Mouse (Mus musculus) myocyte (in vitro differentiated cells): ENCODE measurements around the gene Tln2. TPM values are rescaled to one million over a fixed set of nuclear protein-coding genes. Genes with fewer than 3 reads are reported as not detected.

Source experiments
- H3K27me3 ChIP-seq: one replicate; pipeline ENCODE4 v1.6.1; 2011; ENCODE audit not compliant: control insufficient read depth, insufficient read depth, insufficient read length
- H3K36me3 ChIP-seq: one replicate; pipeline ENCODE4 v1.6.1; 2011; ENCODE audit not compliant: control insufficient read depth, insufficient read depth
- H3K4me2 ChIP-seq: one replicate; pipeline ENCODE4 v1.6.1; 2011; ENCODE audit warnings: low read depth, control low read depth
- H3K4me3 ChIP-seq: one replicate; pipeline ENCODE4 v1.5.1; 2011; ENCODE audit warnings: mild to moderate bottlenecking, control low read depth, moderate library complexity
- H3K79me2 ChIP-seq: one replicate; pipeline ENCODE4 v1.6.1; 2011; ENCODE audit not compliant: control insufficient read depth, insufficient read depth
- H3ac ChIP-seq: one replicate; pipeline ENCODE4 v1.6.1; 2011; ENCODE audit not compliant: control insufficient read depth, insufficient read length
- CEBPB ChIP-seq: IDR thresholded peaks from 2 replicates; pipeline ENCODE4 v1.6.1; 2011; ENCODE audit warnings: mild to moderate bottlenecking, moderate library complexity; ENCODE audit not compliant: poor library complexity, insufficient read depth, severe bottlenecking
- E2F4 ChIP-seq: IDR thresholded peaks from one replicate; pipeline ENCODE4 v1.6.1; 2011; ENCODE audit warnings: mild to moderate bottlenecking, control low read depth, moderate library complexity; ENCODE audit not compliant: insufficient read depth
- MAX ChIP-seq: IDR thresholded peaks from one replicate; pipeline ENCODE4 v1.6.1; 2011; ENCODE audit warnings: low read depth, mild to moderate bottlenecking, control low read depth
- MYOD1 ChIP-seq, 3 experiments: IDR thresholded peaks; one replicate each; pipeline ENCODE4 v1.6.1; 2011; ENCODE audit warnings: control low read depth in 2 of 3, low read depth in 2 of 3, mild to moderate bottlenecking in 2 of 3, moderate library complexity in 1 of 3; ENCODE audit not compliant: insufficient read length in 2 of 3, control insufficient read depth in 1 of 3
- MYOG ChIP-seq, 3 experiments: IDR thresholded peaks; one replicate each; pipeline ENCODE4 v1.6.1; 2011; ENCODE audit warnings: control low read depth in 2 of 3, low read depth in 2 of 3, mild to moderate bottlenecking in 2 of 3; ENCODE audit not compliant: insufficient read length in 2 of 3, control insufficient read depth in 1 of 3, insufficient read depth in 1 of 3
- POLR2A ChIP-seq: IDR thresholded peaks from one replicate; pipeline ENCODE4 v1.6.1; 2011; ENCODE audit warnings: low read depth, mild to moderate bottlenecking, control low read depth, moderate library complexity; ENCODE audit not compliant: insufficient read length
- POLR2AphosphoS2 ChIP-seq: IDR thresholded peaks from one replicate; pipeline ENCODE4 v1.6.1; 2011; ENCODE audit warnings: low read depth, control low read depth; ENCODE audit not compliant: insufficient read length
- REST ChIP-seq: IDR thresholded peaks from one replicate; pipeline ENCODE4 v1.6.1; 2011; ENCODE audit warnings: mild to moderate bottlenecking, control low read depth, moderate library complexity; ENCODE audit not compliant: insufficient read depth, insufficient read length
- SRF ChIP-seq: IDR thresholded peaks from one replicate; pipeline ENCODE4 v1.6.1; 2011; ENCODE audit warnings: low read depth; ENCODE audit not compliant: control insufficient read depth, insufficient read length
- TCF12 ChIP-seq: IDR thresholded peaks from one replicate; pipeline ENCODE4 v1.6.1; 2011; ENCODE audit warnings: mild to moderate bottlenecking, control low read depth; ENCODE audit not compliant: poor library complexity, insufficient read depth, severe bottlenecking
- TCF3 ChIP-seq: IDR thresholded peaks from one replicate; pipeline ENCODE4 v1.6.1; 2011; ENCODE audit warnings: low read depth, control low read depth; ENCODE audit not compliant: insufficient read length
- USF1 ChIP-seq: IDR thresholded peaks from one replicate; pipeline ENCODE4 v1.6.1; 2011; ENCODE audit warnings: low read depth, mild to moderate bottlenecking, control low read depth, moderate library complexity
- polyA plus RNA-seq: library from polyadenylated mRNA; unstranded; fragments of >200 nt; fragmentation: generic; extraction: Trizol; gene quantifications from one replicate; pipeline ENCODE4 v1.2.1, GENCODE M21; 2012; ENCODE audit warnings: missing spikeins

Gene Tln2
- polyA plus RNA-seq, 1 experiment, result 28.6 TPM

DNA sequence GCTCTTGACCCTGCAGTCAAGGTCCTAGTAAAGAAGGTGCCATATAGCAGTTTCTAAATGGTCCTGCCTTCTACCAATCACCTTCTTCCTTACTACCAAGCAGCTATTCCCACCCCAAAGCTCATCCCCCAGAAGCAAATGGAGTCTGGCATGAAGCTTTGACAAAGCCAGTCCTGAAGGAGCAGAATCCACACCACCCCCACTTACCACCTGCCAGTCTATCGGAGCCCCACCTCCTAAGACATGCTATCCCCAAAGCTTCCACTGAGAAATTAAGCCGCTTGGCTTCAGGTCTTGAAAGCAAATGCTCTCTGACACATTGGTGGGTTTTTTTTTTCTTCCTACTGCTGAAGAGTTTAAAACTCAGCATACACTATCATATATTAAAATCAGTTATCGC is 27.6 kb upstream of the Tln2 start:
- H3K4me2 ChIP-seq, result peak overlapping the region; percentile 62

GRCm38 (mm10) chr9:67586489-67586888 is 27.0 kb upstream of the Tln2 start:
- Histone ChIP-seq H3K27me3 (no peaks in the 10 kb centered on the region), H3K4me3 (no peak overlapping the region), H3K4me2 (peak overlapping the region; percentile 62), H3K36me3 (no peaks in the 10 kb centered on the region), H3K79me2 (peaks cover 28% of the 10 kb centered on the region), H3ac (no peak overlapping the region)
- no peak for TF ChIP-seq REST
- TF ChIP-seq POLR2AphosphoS2, result no peak
- peak in 2 of 3 experiments; percentile 68 to 72 for TF ChIP-seq MYOG (IDR thresholded peaks at IDR 0.05; ENCODE audit: control insufficient read depth in 1 of 3, insufficient read depth in 1 of 3, insufficient read length in 2 of 3, low read depth in 2 of 3)
- peak; percentile 93 for TF ChIP-seq TCF12
- TF ChIP-seq MAX, result no peak
- peak; percentile 91 to 93 (median 92) for TF ChIP-seq MYOD1 (IDR thresholded peaks at IDR 0.05; ENCODE audit: control insufficient read depth in 1 of 3, insufficient read length in 2 of 3, low read depth in 2 of 3)
- TF ChIP-seq USF1, result no peak
- no peak for TF ChIP-seq E2F4
- TF ChIP-seq POLR2A, result no peak
- no peak for TF ChIP-seq CEBPB
- TF ChIP-seq TCF3, result peak; percentile 45

More for the DNA sequence above, 27.6 kb upstream of the Tln2 start:
- H3K36me3 ChIP-seq, result no peaks in the 10 kb centered on the region
- H3K79me2 ChIP-seq, result peaks cover 24% of the 10 kb centered on the region
- no peak for TF ChIP-seq MYOG (IDR thresholded peaks at IDR 0.05; ENCODE audit: control insufficient read depth in 1 of 3, insufficient read depth in 1 of 3, insufficient read length in 2 of 3, low read depth in 2 of 3)
- TF ChIP-seq E2F4, result no peak
- no peak for TF ChIP-seq REST
- no peak for TF ChIP-seq POLR2A
- no peak for TF ChIP-seq MYOD1 (IDR thresholded peaks at IDR 0.05; ENCODE audit: control insufficient read depth in 1 of 3, insufficient read length in 2 of 3, low read depth in 2 of 3)
- no peak for TF ChIP-seq SRF
- TF ChIP-seq TCF3, result no peak
- H3K27me3 ChIP-seq, result no peaks in the 10 kb centered on the region
- no peak overlapping the region for H3K4me3 ChIP-seq
- no peak overlapping the region for H3ac ChIP-seq

DNA sequence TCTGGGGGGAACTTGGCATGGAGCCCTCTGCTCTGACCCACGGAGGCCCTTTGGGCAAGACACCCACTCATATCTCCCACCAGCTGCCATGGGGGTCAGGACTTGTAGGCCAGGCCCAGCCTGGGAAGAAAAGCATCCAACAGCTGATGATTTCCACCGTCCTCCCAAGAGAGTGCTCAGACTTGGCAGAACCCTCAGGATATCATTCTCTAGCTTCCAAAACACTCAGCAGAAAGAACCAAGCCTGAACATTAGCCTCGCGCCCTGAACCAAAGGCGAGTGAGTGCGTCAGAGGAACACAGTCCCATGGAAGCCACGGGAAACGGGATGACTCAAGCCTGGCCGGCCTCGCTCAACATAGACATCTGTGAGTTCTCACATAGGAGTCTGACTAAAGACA is 25.4 kb upstream of the Tln2 start:
- Histone ChIP-seq H3K36me3 (no peaks in the 10 kb centered on the region), H3K4me2 (peak overlapping the region; percentile 82), H3ac (no peak overlapping the region), H3K4me3 (no peak overlapping the region), H3K27me3 (no peaks in the 10 kb centered on the region), H3K79me2 (peaks cover 38% of the 10 kb centered on the region)
- TF ChIP-seq E2F4 (no peak), MYOD1 (IDR thresholded peaks at IDR 0.05; ENCODE audit: control insufficient read depth in 1 of 3, insufficient read length in 2 of 3, low read depth in 2 of 3) (peak in 2 of 3 experiments; percentile 92 to 95), MYOG (IDR thresholded peaks at IDR 0.05; ENCODE audit: control insufficient read depth in 1 of 3, insufficient read depth in 1 of 3, insufficient read length in 2 of 3, low read depth in 2 of 3) (peak; percentile 47 to 90 (median 72)), TCF12 (peak; percentile 75)

GRCm38 (mm10) chr9:67581581-67582280 is 22.2 kb upstream of the Tln2 start:
- TF ChIP-seq POLR2AphosphoS2 (no peak), MYOD1 (IDR thresholded peaks at IDR 0.05; ENCODE audit: control insufficient read depth in 1 of 3, insufficient read length in 2 of 3, low read depth in 2 of 3) (peak in 1 of 3 experiments; percentile 17), USF1 (no peak), POLR2A (no peak)
- H3K4me3 ChIP-seq, result no peak overlapping the region

GRCm38 (mm10) chr9:67579541-67579940 is 20.0 kb upstream of the Tln2 start:
- no peak for TF ChIP-seq USF1
- TF ChIP-seq REST, result no peak
- TF ChIP-seq MAX, result no peak
- TF ChIP-seq CEBPB, result no peak
- TF ChIP-seq SRF, result no peak
- TF ChIP-seq MYOD1 (IDR thresholded peaks at IDR 0.05; ENCODE audit: control insufficient read depth in 1 of 3, insufficient read length in 2 of 3, low read depth in 2 of 3), result no peak
- H3ac ChIP-seq, result no peak overlapping the region
- no peaks in the 10 kb centered on the region for H3K36me3 ChIP-seq
- H3K79me2 ChIP-seq, result peaks cover 51% of the 10 kb centered on the region
- H3K4me2 ChIP-seq, result no peak overlapping the region
- no peaks in the 10 kb centered on the region for H3K27me3 ChIP-seq
- H3K4me3 ChIP-seq, result no peak overlapping the region

More at GRCm38 (mm10) chr9:67581581-67582280, 22.2 kb upstream of the Tln2 start:
- Histone ChIP-seq H3ac (no peak overlapping the region), H3K36me3 (no peaks in the 10 kb centered on the region), H3K4me2 (peak overlapping the region; percentile 28), H3K79me2 (peaks cover 42% of the 10 kb centered on the region), H3K27me3 (no peaks in the 10 kb centered on the region)
